Mouse (Mus musculus): ENCODE results near the gene Srsf9.

DNA sequence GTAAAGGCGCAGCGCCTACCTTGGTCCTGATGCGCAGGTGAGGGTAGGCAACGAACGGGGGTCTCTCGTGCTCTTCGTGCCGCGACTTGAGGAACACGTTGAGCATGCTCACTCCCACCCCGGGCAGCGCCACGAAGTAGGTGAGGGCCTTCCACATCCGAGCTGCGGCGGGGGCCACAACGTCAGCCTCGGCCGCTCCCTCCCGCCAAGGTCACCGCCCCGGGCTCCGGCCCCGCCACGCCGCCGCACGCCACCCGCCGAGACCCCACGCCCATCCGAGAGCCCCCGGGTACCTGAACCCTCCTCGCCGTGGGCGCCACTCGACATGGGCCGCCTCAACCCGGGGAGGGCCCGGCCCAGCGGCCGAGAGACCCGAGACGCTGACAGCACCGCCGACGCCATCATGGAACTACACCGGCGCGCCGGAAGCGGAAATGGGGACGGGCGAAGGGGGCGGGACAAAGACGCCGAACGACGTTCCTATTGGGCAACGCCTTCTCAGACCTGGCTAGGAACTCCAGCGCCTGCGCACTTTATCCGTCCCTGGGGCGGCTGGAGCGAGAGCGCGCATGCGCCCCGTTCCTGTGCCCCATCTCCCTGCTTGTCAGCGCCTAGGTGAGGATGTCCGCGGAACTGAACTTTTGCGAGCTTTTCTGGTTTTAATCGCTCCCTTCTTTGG is 21.7 kb downstream of the Srsf9 start, which contains the start of gene Cox6a1:
- TF ChIP-seq POLR2A (IDR thresholded peaks at IDR 0.05; ENCODE audit: low read depth, low read length) (peak; percentile 77), CTCF (IDR thresholded peaks at IDR 0.05; ENCODE audit: borderline replicate concordance, insufficient read depth, low read length) (no peak)

Measured in embryonic fibroblast, embryonic 13.5 days (primary cell).